Mouse (Mus musculus) liver, adult 2 months (tissue): ENCODE measurements at regions not wholly inside any gene's neighbourhood (a gene's known extent, or its start where the extent isn't known, plus 50 kb on each side); places are given as distances from the start of the nearest gene placed in this dataset.

Experiments
- DNase-seq: peaks from one replicate; pipeline ENCODE4 v3.0.0-alpha.2; 2011; ENCODE audit warnings: low read depth, low spot score; ENCODE audit errors: extremely low read depth
- H3K27ac ChIP-seq: fragments of 200-500 bp; replicated peaks from 2 replicates; pipeline ENCODE4 v1.5.1; 2012; ENCODE audit warnings: low read depth, mild to moderate bottlenecking, control low read depth, inconsistent platforms, low read length; ENCODE audit not compliant: insufficient read depth
- H3K27me3 ChIP-seq: fragments of 200-500 bp; 2 replicates; pipeline ENCODE4 v1.6.1; 2012; ENCODE audit warnings: mild to moderate bottlenecking, moderate library complexity, low read length, inconsistent platforms; ENCODE audit not compliant: control insufficient read depth, insufficient read depth
- H3K36me3 ChIP-seq: fragments of 200-500 bp; 2 replicates; pipeline ENCODE4 v1.6.1; 2012; ENCODE audit warnings: low read length, inconsistent platforms; ENCODE audit not compliant: control insufficient read depth, insufficient read depth
- H3K4me1 ChIP-seq: fragments of 200-500 bp; 2 replicates; pipeline ENCODE4 v1.6.1; 2011; ENCODE audit warnings: low read length; ENCODE audit not compliant: control insufficient read depth, insufficient read depth
- H3K4me3 ChIP-seq: fragments of 200-500 bp; 2 replicates; pipeline ENCODE4 v1.5.1; 2011; ENCODE audit warnings: low read depth, mild to moderate bottlenecking, control low read depth, low read length, moderate library complexity; ENCODE audit not compliant: insufficient read depth
- H3K79me2 ChIP-seq: fragments of 200-500 bp; 2 replicates; pipeline ENCODE4 v1.6.1; 2012; ENCODE audit warnings: inconsistent platforms, mild to moderate bottlenecking, low read length, moderate library complexity; ENCODE audit not compliant: control insufficient read depth, insufficient read depth
- H3K9ac ChIP-seq: fragments of 200-500 bp; 2 replicates; pipeline ENCODE4 v1.6.1; 2012; ENCODE audit warnings: low read depth, mild to moderate bottlenecking, control low read depth, inconsistent platforms, low read length
- CTCF ChIP-seq: fragments of 200-500 bp; IDR thresholded peaks from 2 replicates; pipeline ENCODE4 v1.5.1; 2011; ENCODE audit warnings: low read depth, low read length, control low read depth
- POLR2A ChIP-seq: fragments of 200-500 bp; IDR thresholded peaks from 2 replicates; pipeline ENCODE4 v1.6.1; 2011; ENCODE audit warnings: low read length, control low read depth; ENCODE audit not compliant: insufficient read depth; ENCODE audit errors: extremely low read depth
- WGBS: fragments of 180-500 bp; shearing (Covaris S2); methylation state at CpG from one replicate; pipeline ENCODE4 v1.1.7; 2018; 5-methylcytosine and 5-hydroxymethylcytosine counted together

DNA sequence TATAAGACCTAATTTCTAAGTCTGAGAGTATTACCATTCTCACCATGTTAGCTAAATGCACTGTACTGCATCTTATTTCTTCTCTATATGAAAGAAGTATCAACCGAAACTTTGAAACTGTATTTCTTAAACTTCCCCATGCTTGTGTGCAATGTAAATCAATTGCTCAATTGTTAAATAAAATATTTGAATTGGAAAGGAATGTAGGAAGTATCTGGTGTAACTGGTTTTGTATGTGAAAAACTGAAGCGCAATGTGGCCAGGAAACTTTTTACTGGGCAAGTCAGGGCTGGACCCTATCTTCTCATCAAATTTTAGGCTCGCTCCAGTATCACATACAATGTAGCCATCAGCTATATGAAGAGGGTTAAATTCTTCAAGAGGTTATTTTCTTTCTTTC, 123.8 kb upstream of the Atp2b1 start:
- no peak for DNase-seq
- 57% methylated on average over 3 of the region's 3 CpGs for WGBS
- Histone ChIP-seq H3K27me3 (no peaks in the 10 kb centered on the region), H3K4me1 (no peaks in the 10 kb centered on the region; the same call in 1 of the 2 replicates), H3K36me3 (no peaks in the 10 kb centered on the region), H3K79me2 (no peaks in the 10 kb centered on the region), H3K9ac (no peak overlapping the region), H3K27ac (no peak overlapping the region), H3K4me3 (no peak overlapping the region)
- TF ChIP-seq CTCF: no peak
- TF ChIP-seq POLR2A: no peak

DNA sequence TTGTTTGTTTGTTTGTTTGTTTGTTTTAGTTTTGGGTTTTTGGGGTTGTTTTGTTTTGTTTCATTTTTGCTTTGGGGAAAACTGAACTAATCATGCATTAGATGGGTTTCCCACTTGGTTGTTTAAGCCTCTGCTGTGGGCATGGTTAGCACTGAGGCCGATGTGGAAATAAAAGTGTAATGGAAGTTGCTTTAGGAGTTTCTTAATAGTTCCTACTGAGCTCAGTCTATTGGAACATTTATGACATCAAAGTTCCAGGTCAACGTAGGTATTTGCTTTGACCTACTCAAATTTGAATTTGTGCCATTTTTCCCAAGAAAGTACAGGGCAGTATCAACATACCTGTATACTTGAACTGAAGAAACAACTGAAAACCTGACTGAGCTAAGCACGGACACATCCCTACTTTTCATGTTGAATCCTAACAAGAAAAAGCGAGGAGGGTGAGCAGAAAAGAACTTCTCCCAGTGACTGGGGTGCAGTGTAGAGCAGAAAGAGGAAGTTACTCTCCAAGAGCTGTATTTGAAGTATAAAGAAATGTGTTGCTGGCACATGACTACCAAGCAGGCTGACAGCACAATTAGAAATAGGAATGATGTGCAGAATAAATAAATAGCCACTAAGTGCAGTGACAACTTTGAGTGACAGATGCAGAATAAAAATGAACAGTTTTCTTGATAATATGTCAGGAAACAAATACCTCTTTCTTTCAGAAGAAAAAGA, 122.0 kb upstream of the Atp2b1 start:
- DNase-seq: no peak
- WGBS: 75% methylated on average over 4 of the region's 4 CpGs
- Histone ChIP-seq H3K4me1 (no peaks in the 10 kb centered on the region; the same call in 1 of the 2 replicates), H3K79me2 (no peaks in the 10 kb centered on the region), H3K36me3 (no peaks in the 10 kb centered on the region), H3K9ac (no peak overlapping the region), H3K27me3 (no peaks in the 10 kb centered on the region), H3K4me3 (no peak overlapping the region), H3K27ac (no peak overlapping the region)
- TF ChIP-seq CTCF: no peak
- no peak for TF ChIP-seq POLR2A

DNA sequence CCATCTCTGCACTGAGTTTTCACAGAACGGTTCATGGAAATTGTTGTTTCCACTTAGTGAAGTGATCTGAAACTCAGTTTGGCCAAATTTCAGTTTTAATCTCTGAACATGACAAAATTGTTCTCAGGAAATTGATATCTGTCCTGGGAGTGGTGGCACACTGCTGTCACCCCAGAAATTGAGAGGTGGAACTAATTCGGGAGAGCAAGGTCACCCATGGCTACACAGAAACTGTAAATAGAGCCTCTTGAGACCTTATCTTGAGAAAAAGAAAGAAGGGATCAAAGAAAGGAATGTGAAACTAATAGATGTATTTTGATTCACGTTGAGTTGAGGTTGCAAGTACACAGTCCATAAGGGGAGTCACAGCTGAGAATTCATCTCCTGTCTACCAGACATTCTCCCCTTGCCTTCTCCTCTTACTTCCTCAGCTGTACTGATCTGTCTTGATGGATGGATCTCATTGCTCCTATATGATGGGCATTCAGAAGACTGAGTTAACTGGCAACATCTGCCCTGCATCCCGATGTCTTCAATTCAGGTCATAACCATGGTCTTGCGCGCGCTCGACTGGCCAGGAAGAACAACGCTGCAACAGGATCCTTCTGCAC, 120.2 kb upstream of the Atp2b1 start:
- no peak overlapping the region for H3K27ac ChIP-seq
- no peak for DNase-seq
- no peak for TF ChIP-seq CTCF
- no peak for TF ChIP-seq POLR2A
- no peaks in the 10 kb centered on the region for H3K36me3 ChIP-seq
- H3K79me2 ChIP-seq: no peaks in the 10 kb centered on the region
- no peaks in the 10 kb centered on the region; the same call in 1 of the 2 replicates for H3K4me1 ChIP-seq
- H3K27me3 ChIP-seq: no peaks in the 10 kb centered on the region
- H3K4me3 ChIP-seq: no peak overlapping the region
- no peak overlapping the region for H3K9ac ChIP-seq
- 81% methylated on average over 9 of the region's 9 CpGs for WGBS

DNA sequence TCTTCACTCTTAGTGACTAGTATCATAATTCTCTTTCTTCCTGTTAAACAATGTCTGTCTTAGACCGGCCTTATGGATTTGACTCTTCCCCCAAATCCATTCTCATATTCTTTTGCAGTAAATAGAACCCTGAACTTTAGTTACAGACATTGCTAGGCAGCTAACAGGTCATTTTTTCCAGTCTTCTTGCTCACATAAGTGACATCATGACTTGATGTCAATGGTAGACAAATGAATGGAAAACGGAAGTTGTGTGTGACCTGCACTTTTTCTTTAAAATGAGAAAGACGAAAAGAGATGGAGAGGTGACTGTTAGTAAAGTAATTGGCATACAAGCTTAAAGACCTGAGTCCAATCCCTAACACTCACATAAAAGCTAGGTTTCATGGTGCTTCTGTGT, 118.2 kb upstream of the Atp2b1 start:
- Histone ChIP-seq H3K79me2 (no peaks in the 10 kb centered on the region), H3K4me3 (no peak overlapping the region), H3K4me1 (no peaks in the 10 kb centered on the region; the same call in 1 of the 2 replicates), H3K27me3 (no peaks in the 10 kb centered on the region), H3K9ac (no peak overlapping the region), H3K27ac (no peak overlapping the region), H3K36me3 (no peaks in the 10 kb centered on the region)
- WGBS: 98% methylated on average over 3 of the region's 3 CpGs
- DNase-seq: no peak
- no peak for TF ChIP-seq POLR2A
- no peak for TF ChIP-seq CTCF

DNA sequence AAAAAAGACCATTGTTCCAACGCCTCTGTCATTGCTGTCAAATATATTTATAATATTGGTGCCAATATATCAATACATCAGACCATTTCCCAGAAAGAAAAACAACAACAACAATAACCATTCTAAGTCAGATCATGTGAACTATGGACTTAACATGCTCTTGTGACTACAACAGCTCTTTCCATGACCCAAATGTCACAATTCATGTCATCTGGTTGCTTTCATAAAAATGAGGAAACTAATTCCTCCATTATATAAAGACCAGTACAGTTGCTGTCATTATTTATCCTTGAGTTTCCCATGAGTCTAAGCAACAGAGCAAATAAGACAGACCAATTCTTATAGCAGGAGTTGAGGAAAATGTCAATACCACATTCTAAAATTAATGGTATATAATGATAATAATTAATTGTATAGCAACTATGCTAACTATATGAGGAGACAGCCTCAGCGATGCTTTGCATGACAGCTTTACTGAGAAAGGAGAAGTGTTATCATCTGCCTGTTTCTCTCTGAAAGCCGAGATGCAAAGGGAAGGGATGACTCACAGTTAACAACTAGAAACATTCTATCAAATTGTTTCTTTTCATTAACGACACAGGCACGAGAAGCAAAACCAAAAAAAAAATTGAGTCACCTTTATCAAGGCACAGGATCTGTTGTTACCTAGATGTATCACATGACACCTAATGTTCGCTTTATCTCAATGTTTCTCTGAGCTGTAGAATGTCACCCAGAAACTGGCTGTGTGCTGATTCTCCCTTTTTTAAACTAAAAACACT, 115.4 kb upstream of the Atp2b1 start:
- no peaks in the 10 kb centered on the region for H3K27me3 ChIP-seq
- H3K27ac ChIP-seq: no peak overlapping the region
- no peaks in the 10 kb centered on the region for H3K4me1 ChIP-seq
- H3K9ac ChIP-seq: no peak overlapping the region
- H3K79me2 ChIP-seq: no peaks in the 10 kb centered on the region
- 77% methylated on average over 6 of the region's 6 CpGs for WGBS
- no peak overlapping the region for H3K4me3 ChIP-seq
- TF ChIP-seq POLR2A: no peak
- TF ChIP-seq CTCF: no peak
- no peak for DNase-seq
- H3K36me3 ChIP-seq: no peaks in the 10 kb centered on the region

DNA sequence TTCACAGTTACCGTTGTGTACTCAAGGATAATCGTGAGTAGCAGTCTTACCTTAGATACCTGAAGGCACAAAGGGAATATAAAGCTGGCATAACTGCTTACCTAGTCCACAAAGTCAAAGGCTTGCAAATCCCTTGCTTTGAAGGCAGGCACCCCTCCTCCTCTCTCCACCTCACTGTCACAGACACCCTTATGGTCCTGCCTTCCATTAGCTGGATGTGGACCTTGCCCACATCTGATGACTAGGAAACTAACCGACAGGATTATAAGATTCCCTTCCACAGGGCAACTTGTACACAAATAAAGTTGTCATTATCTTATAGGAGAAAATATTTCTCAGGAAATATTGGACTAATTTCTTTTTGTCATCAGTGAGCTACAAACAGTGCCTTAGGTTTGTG, 114.4 kb upstream of the Atp2b1 start:
- no peaks in the 10 kb centered on the region for H3K4me1 ChIP-seq
- TF ChIP-seq POLR2A: no peak
- TF ChIP-seq CTCF: no peak
- H3K79me2 ChIP-seq: no peaks in the 10 kb centered on the region
- WGBS: 79% methylated on average over 3 of the region's 3 CpGs
- DNase-seq: no peak
- no peaks in the 10 kb centered on the region for H3K27me3 ChIP-seq
- H3K4me3 ChIP-seq: no peak overlapping the region
- H3K36me3 ChIP-seq: no peaks in the 10 kb centered on the region
- no peak overlapping the region for H3K9ac ChIP-seq
- H3K27ac ChIP-seq: no peak overlapping the region
